Mouse (Mus musculus): ENCODE data around the gene Medag.

- TF ChIP-seq CTCF (IDR thresholded peaks at IDR 0.05) (no peak), POLR2A (IDR thresholded peaks at IDR 0.05; ENCODE audit: insufficient read depth, low read depth, low read length) (no peak)
These were observed 42.8 kb upstream of the Medag start for GRCm38 (mm10) chr5:149368575-149369312.

All from heart, adult 2 months (tissue).